Mouse (Mus musculus) bone marrow, adult 2 months (tissue): ENCODE measurements around the gene Arfrp1. TPM values are rescaled to one million over a fixed set of nuclear protein-coding genes. Genes with fewer than 3 reads are reported as not detected.
A peak's percentile ranks its signal among the peaks of the same experiment; 100 is the strongest.

Experiments used
- H3K27ac ChIP-seq: fragments of 200-500 bp; 2 replicates; pipeline ENCODE4 v1.5.1; 2012; ENCODE audit warnings: low read depth, mild to moderate bottlenecking, control low read depth, inconsistent platforms, low read length; ENCODE audit not compliant: control insufficient read depth, poor library complexity, insufficient read depth
- H3K4me1 ChIP-seq: fragments of 200-500 bp; 2 replicates; pipeline ENCODE4 v1.6.1; 2011; ENCODE audit warnings: low read length; ENCODE audit not compliant: control insufficient read depth, insufficient read depth
- H3K4me3 ChIP-seq: fragments of 200-500 bp; replicated peaks from 2 replicates; pipeline ENCODE3; 2011; ENCODE audit warnings: mild to moderate bottlenecking, low read depth, low read length, control low read depth; ENCODE audit not compliant: control insufficient read depth
- CTCF ChIP-seq: fragments of 200-500 bp; IDR thresholded peaks from 2 replicates; pipeline ENCODE4 v1.5.1; 2011; ENCODE audit warnings: low read length, control low read depth; ENCODE audit not compliant: control insufficient read depth, insufficient read depth
- POLR2A ChIP-seq: fragments of 200-500 bp; IDR thresholded peaks from 2 replicates; pipeline ENCODE4 v1.6.1; 2011; ENCODE audit warnings: low read depth, mild to moderate bottlenecking, control low read depth, low read length, borderline replicate concordance; ENCODE audit not compliant: control insufficient read depth
- WGBS: fragments of 180-500 bp; shearing (Covaris S2); methylation state at CpG from one replicate; pipeline ENCODE4 v1.1.7; 2018; 5-methylcytosine and 5-hydroxymethylcytosine counted together
- polyA plus RNA-seq: library from polyadenylated mRNA; stranded (reverse); fragments of >200 nt; gene quantifications from 2 replicates; pipeline ENCODE4 v1.2.4, GENCODE M21; 2011; ENCODE audit warnings: low replicate concordance; ENCODE audit not compliant: missing spikeins, insufficient read depth, insufficient read length

Gene Arfrp1
- polyA plus RNA-seq, 1 experiment, result 48.4 TPM

GRCm38 (mm10) chr2:181364487-181364859 lies 731 bp downstream of the Arfrp1 start:
- H3K4me1 ChIP-seq, result no peaks in the 10 kb centered on the region; the same call in 1 of the 2 replicates
- H3K4me3 ChIP-seq, result peak overlapping the region; percentile 90
- H3K27ac ChIP-seq, result peak overlapping the region; percentile 89; the same call in 1 of the 2 replicates
- TF ChIP-seq CTCF, result no peak
- TF ChIP-seq POLR2A, result no peak
- WGBS, result 7% methylated on average over 14 of the region's 14 CpGs

GRCm38 (mm10) chr2:181363946-181364345 lies 1.3 kb downstream of the Arfrp1 start:
- Histone ChIP-seq H3K27ac (no peak overlapping the region), H3K4me1 (no peaks in the 10 kb centered on the region; the same call in 1 of the 2 replicates), H3K4me3 (no peak overlapping the region)
- TF ChIP-seq POLR2A (no peak), CTCF (no peak)
- WGBS, result 79% methylated on average over 3 of the region's 3 CpGs

GRCm38 (mm10) chr2:181356780-181357179 lies 8.4 kb downstream of the Arfrp1 start:
- WGBS, result 87% methylated on average over 3 of the region's 3 CpGs
- Histone ChIP-seq H3K27ac (no peak overlapping the region), H3K4me3 (no peak overlapping the region), H3K4me1 (no peaks in the 10 kb centered on the region)
- TF ChIP-seq CTCF (no peak), POLR2A (no peak)

- TF ChIP-seq POLR2A (no peak), CTCF (no peak)
- H3K4me3 ChIP-seq, result no peak overlapping the region
- WGBS, result 84% methylated on average over 6 of the region's 6 CpGs
- H3K27ac ChIP-seq, result no peak overlapping the region
- H3K4me1 ChIP-seq, result no peaks in the 10 kb centered on the region; the same call in 1 of the 2 replicates
These were observed 22.4 kb downstream of the Arfrp1 start for GRCm38 (mm10) chr2:181342766-181343165.

- Histone ChIP-seq H3K4me3 (no peak overlapping the region), H3K4me1 (no peaks in the 10 kb centered on the region; the same call in 1 of the 2 replicates), H3K27ac (no peak overlapping the region)
- TF ChIP-seq CTCF (no peak), POLR2A (no peak)
- 84% methylated on average over 4 of the region's 4 CpGs for WGBS
These were observed 24.8 kb downstream of the Arfrp1 start for GRCm38 (mm10) chr2:181340426-181340825.

- no peak overlapping the region for H3K27ac ChIP-seq
- WGBS, result 52% methylated on average over 3 of the region's 3 CpGs
- H3K4me3 ChIP-seq, result no peak overlapping the region
- TF ChIP-seq CTCF (peak; percentile 27; the same call in 1 of the 2 replicates), POLR2A (no peak)
- no peaks in the 10 kb centered on the region for H3K4me1 ChIP-seq
These were observed 31.2 kb downstream of the Arfrp1 start for GRCm38 (mm10) chr2:181334023-181334422.

- Histone ChIP-seq H3K4me1 (no peaks in the 10 kb centered on the region), H3K4me3 (no peak overlapping the region), H3K27ac (no peak overlapping the region)
- TF ChIP-seq CTCF (no peak), POLR2A (no peak)
These were observed 32.7 kb downstream of the Arfrp1 start for GRCm38 (mm10) chr2:181332542-181332941.

- Histone ChIP-seq H3K4me3 (no peak overlapping the region), H3K4me1 (no peaks in the 10 kb centered on the region), H3K27ac (no peak overlapping the region)
- TF ChIP-seq CTCF, result no peak
- TF ChIP-seq POLR2A, result no peak
- 88% methylated on average over 2 of the region's 2 CpGs for WGBS
These were observed 39.1 kb downstream of the Arfrp1 start for GRCm38 (mm10) chr2:181326098-181326497.

- Histone ChIP-seq H3K4me1 (no peaks in the 10 kb centered on the region; the same call in 1 of the 2 replicates), H3K27ac (no peak overlapping the region), H3K4me3 (no peak overlapping the region)
- WGBS, result 88% methylated on average over 5 of the region's 5 CpGs
- TF ChIP-seq CTCF, result no peak
These were observed 43.1 kb downstream of the Arfrp1 start for GRCm38 (mm10) chr2:181322136-181322535.
